10 mouse cellular contexts compared by ENCODE assay signal in genomic region chr5:147945000-147945666, GRCm38 (mm10). TPM values are rescaled to one million over a fixed set of nuclear protein-coding genes. Genes with fewer than 3 reads are reported as not detected.
DNase-seq lines count a peak whose midpoint lies in the region; ATAC-seq and TF ChIP-seq lines count a peak whose summit lies in the region.
"Had no signal": no experiment of that assay in that cellular context is flagged by ENCODE, and none has a peak within 500 bp of the region (broad histone marks: within the 10 kb centered on the region; RNA-seq: fewer than 3 reads in every experiment).

No protein-coding gene starts in this region.

- no peak for ATAC-seq in inflammation-experienced regulatory T-cells, adult 6 months

- no peak overlapping the region for H3K27ac ChIP-seq in layer of hippocampus, adult 2 months
- H3K27ac ChIP-seq: lung, embryonic 15.5 days had no signal

- peak; percentile 83 for TF ChIP-seq CTCF in layer of hippocampus, adult 2 months (conservative IDR thresholded peaks at IDR 0.05)

- intact Hi-C loops in left cerebral cortex, postnatal 10 days (cut with DNase I), result loop anchor here (10.0 kb wide), 1 partner anchor 80 kb away; the partner anchor contains the start of gene Pomp

- H3K4me3 ChIP-seq in layer of hippocampus, adult 2 months, result no peak overlapping the region
- H3K4me3 ChIP-seq: erythroblast, embryonic 14.5 days; lung, embryonic 15.5 days had no signal

- DNase-seq in adrenal gland, adult (ENCODE audit: inconsistent age in 2 of 2, low spot score in 1 of 2), result peak; percentile 14 to 68
- DNase-seq in adrenal gland, postnatal 4 days (ENCODE audit: low spot score in 2 of 2), result no peak
- DNase-seq in layer of hippocampus, adult 2 months (ENCODE audit: low spot score in 2 of 2), result peak in 1 of 2 experiments; percentile 23
- DNase-seq in layer of hippocampus, postnatal 25 days (ENCODE audit: extremely low spot score in 1 of 2, low spot score in 1 of 2), result no peak
- DNase-seq in adrenal gland, postnatal 36 days, result peak; percentile 23 to 51
- peak; percentile 37 to 61 for DNase-seq in kidney, postnatal 36 days
- no peak for DNase-seq in left cerebral cortex, postnatal 10 days (ENCODE audit: extremely low spot score in 1 of 2, low spot score in 2 of 2)

RNA-seq across cellular contexts. Expression of gene Mtus2, which starts 12.0 kb away (rescaled TPM):
- 1 to 10 TPM; 5.9 to 7.5 TPM for total RNA-seq in adrenal gland, postnatal 4 days (2021)
- total RNA-seq in layer of hippocampus, adult 2 months (2021), result 10 to 100 TPM; 32.5 to 36.0 TPM
- 10 to 100 TPM; 30.0 to 35.6 TPM for total RNA-seq in layer of hippocampus, postnatal 25 days (2021)
- 1 to 10 TPM; 1.1 to 4.2 TPM for total RNA-seq in adrenal gland, postnatal 36 days (2021)
- polyA plus RNA-seq in inflammation-experienced regulatory T-cells, adult 6 months (2017; shearing (Covaris generic)), result 10 to 100 TPM in 1 of 3 experiments, 1 to 10 TPM in 2; 1.9 to 10.2 (median 2.5) TPM
- 10 to 100 TPM; 43.2 to 44.3 TPM for total RNA-seq in left cerebral cortex, postnatal 10 days (2021)
- polyA plus RNA-seq: erythroblast, embryonic 14.5 days had no signal

RNA-seq across cellular contexts. Expression of gene Slc46a3, which starts 50.5 kb away (rescaled TPM):
- 1 to 10 TPM; 7.7 to 8.0 TPM for total RNA-seq in adrenal gland, postnatal 4 days (2021)
- total RNA-seq in layer of hippocampus, adult 2 months (2021), result 1 to 10 TPM; 7.7 to 8.0 TPM
- 1 to 10 TPM; 5.8 to 7.0 TPM for total RNA-seq in layer of hippocampus, postnatal 25 days (2021)
- total RNA-seq in adrenal gland, postnatal 36 days (2021), result 10 to 100 TPM; 13.9 to 18.6 TPM
- 10 to 100 TPM; 13.4 to 29.6 (median 21.5) TPM for polyA plus RNA-seq in inflammation-experienced regulatory T-cells, adult 6 months (2017; shearing (Covaris generic))
- 1 to 10 TPM; 4.1 to 4.4 TPM for total RNA-seq in left cerebral cortex, postnatal 10 days (2021)

Comparison
In these comparisons a context has a peak if more than half of its experiments do, and no peak if none do; other contexts are left out.
1. DNase-seq: peak in adrenal gland, adult (2 of 2), adrenal gland, postnatal 36 days (2 of 2) and kidney, postnatal 36 days (2 of 2); none in adrenal gland, postnatal 4 days (0 of 2), layer of hippocampus, postnatal 25 days (0 of 2) and left cerebral cortex, postnatal 10 days (0 of 2).